Mouse (Mus musculus) ES-E14 (cell line): ENCODE results near the gene Wbp2nl. TPM values are rescaled to one million over a fixed set of nuclear protein-coding genes. Genes with fewer than 3 reads are reported as not detected.

Experiments
- DNase-seq: peaks from one replicate; pipeline ENCODE4 v3.0.0-alpha.2; 2013; ENCODE audit warnings: low read depth, low spot score
- H3K27ac ChIP-seq: 2 replicates; pipeline ENCODE4 v1.5.1; 2012; ENCODE audit warnings: low read depth, mild to moderate bottlenecking, low read length, moderate library complexity, mixed read lengths; ENCODE audit not compliant: poor library complexity, insufficient read depth, severe bottlenecking
- H3K36me3 ChIP-seq: 2 replicates; pipeline ENCODE4 v1.6.1; 2012; ENCODE audit warnings: mild to moderate bottlenecking, low read length, moderate library complexity, mixed read lengths; ENCODE audit not compliant: control insufficient read depth, poor library complexity, insufficient read depth, severe bottlenecking
- H3K4me1 ChIP-seq, 2 experiments: fragments of 150-350 bp in 1 of 2; sonication (generic) in 1 of 2; 2 replicates each; pipeline ENCODE4 v1.6.1; 2012; ENCODE audit warnings: low read length in 2 of 2, mild to moderate bottlenecking in 1 of 2, mixed read lengths in 1 of 2; ENCODE audit not compliant: control insufficient read depth in 2 of 2, insufficient read depth in 2 of 2, poor library complexity in 1 of 2
- H3K4me3 ChIP-seq, 2 experiments: fragments of 150-350 bp in 1 of 2; sonication (generic) in 1 of 2; 2 replicates each; pipeline ENCODE4 v1.5.1; 2012; ENCODE audit warnings: low read length in 2 of 2, low read depth in 1 of 2, mild to moderate bottlenecking in 1 of 2, mixed read lengths in 1 of 2; ENCODE audit not compliant: insufficient read depth in 1 of 2, poor library complexity in 1 of 2, severe bottlenecking in 1 of 2
- H3K9ac ChIP-seq: 2 replicates; pipeline ENCODE4 v1.6.1; 2012; ENCODE audit warnings: low read depth, mild to moderate bottlenecking, low read length, mixed read lengths; ENCODE audit not compliant: poor library complexity, insufficient read depth, severe bottlenecking
- H3K9me3 ChIP-seq: fragments of 150-350 bp; sonication (generic); 2 replicates; pipeline ENCODE4 v1.6.1; 2012; ENCODE audit warnings: low read depth, mild to moderate bottlenecking, low read length; ENCODE audit not compliant: control insufficient read depth, insufficient read depth
- CHD2 ChIP-seq: IDR thresholded peaks from 2 replicates; pipeline ENCODE4 v1.6.1; 2014; ENCODE audit warnings: mild to moderate bottlenecking, low read depth, low read length, inconsistent platforms
- HCFC1 ChIP-seq: IDR thresholded peaks from 2 replicates; pipeline ENCODE4 v1.6.1; 2012; ENCODE audit warnings: low read length, inconsistent platforms, borderline replicate concordance; ENCODE audit not compliant: insufficient read depth
- MAFK ChIP-seq: IDR thresholded peaks from 2 replicates; pipeline ENCODE4 v1.6.1; 2014; ENCODE audit warnings: mild to moderate bottlenecking, low read depth, low read length, inconsistent platforms; ENCODE audit not compliant: insufficient read depth
- ZC3H11A ChIP-seq: IDR thresholded peaks from 2 replicates; pipeline ENCODE4 v1.6.1; 2012; ENCODE audit warnings: low read depth, mild to moderate bottlenecking, inconsistent platforms, low read length, borderline replicate concordance
- ZNF384 ChIP-seq: IDR thresholded peaks from 2 replicates; pipeline ENCODE4 v1.6.1; 2012; ENCODE audit warnings: low read depth, low read length, inconsistent platforms
- in situ Hi-C, 2 experiments: fragments of 600-800 bp; cut with MboI; formaldehyde crosslinking; loops; one replicate each; pipeline ENCODE4 v1.15.1; 2025; ENCODE audit warnings: low sequenced_read_pairs in 2 of 2, inconsistent platforms in 1 of 2; ENCODE audit not compliant: unreplicated experiment in 2 of 2
- total RNA-seq: library from RNA; depleted of rRNA; stranded (reverse); fragments of 300-350 nt; gene quantifications from 2 replicates; pipeline ENCODE4 v1.2.3, GENCODE M21; 2012; rRNA removed

Wbp2nl gene
- total RNA-seq, result 2.0 and 2.1 TPM in 2 replicates

DNA sequence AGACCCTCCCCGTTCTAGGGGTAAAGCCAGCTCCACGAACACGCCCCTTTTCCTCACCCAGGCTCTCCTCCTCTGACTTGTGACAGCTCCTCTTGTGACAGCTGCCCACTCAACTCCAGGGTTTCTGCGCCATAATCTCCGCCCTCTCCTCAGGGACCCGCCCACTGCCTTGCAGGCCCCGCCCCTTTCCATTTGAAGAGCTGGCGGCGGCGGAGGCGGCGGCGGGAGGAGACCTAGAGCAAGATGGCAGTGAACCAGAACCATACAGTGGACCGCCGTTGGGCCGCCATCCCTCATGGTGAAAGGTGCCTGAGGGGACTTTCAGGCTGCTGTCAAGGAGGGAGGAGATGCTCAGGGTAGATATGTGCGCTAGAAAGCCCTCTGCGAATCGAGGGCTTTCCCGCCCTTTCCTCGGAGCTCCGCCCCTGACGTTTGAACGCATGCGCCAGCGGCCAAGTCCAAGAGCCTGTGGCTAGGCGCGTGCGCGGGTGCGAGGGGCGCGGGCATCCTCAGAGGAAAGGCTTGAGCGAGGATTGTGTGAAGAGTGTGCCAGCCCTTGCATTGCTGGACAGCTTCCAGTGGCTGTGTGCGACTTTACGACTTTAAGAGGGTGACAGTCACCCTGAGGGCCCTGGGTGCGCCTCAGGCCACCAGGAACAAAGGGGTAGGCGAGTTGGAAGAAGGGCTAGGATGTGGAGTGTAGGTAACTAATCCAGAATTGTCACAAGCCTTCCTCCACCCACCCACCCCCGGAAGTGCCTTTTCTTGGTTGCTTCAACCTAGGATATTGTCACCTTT lies at the start of gene Wbp2nl:
Gene Wbp2nl (plus strand): TSS at position 191 of the 798 bp plus-strand sequence.
- peak; percentile 58 for DNase-seq
- H3K4me3 ChIP-seq, result peak within 1 kb of the TSS; percentile 69 to 77
- TF ChIP-seq CHD2 (no peak), ZC3H11A (no peak), HCFC1 (no peak), ZNF384 (no peak), MAFK (no peak)
- peaks cover 0 to 7% of the 10 kb centered on the region in 2 experiments; a peak in 1 of 4 replicates for H3K4me1 ChIP-seq
- no peak within 1 kb of the TSS for H3K27ac ChIP-seq
- H3K9ac ChIP-seq, result peak within 1 kb of the TSS; percentile 69
- no peaks in the 10 kb centered on the region for H3K9me3 ChIP-seq
- no peaks in the 10 kb centered on the region for H3K36me3 ChIP-seq
- in situ Hi-C loops, result loop anchor here in 1 of 2 experiments (25.0 kb wide), 1 partner anchor 763 kb away; no protein-coding TSS in a partner anchor

- in situ Hi-C loops, result no loop called here
- no peak overlapping the region for H3K27ac ChIP-seq
- no peaks in the 10 kb centered on the region for H3K9me3 ChIP-seq
- no peak overlapping the region for H3K9ac ChIP-seq
- H3K4me3 ChIP-seq, result no peak overlapping the region
- DNase-seq, result no peak
- H3K36me3 ChIP-seq, result no peaks in the 10 kb centered on the region
- TF ChIP-seq ZNF384, result no peak
- TF ChIP-seq ZC3H11A, result peak; percentile 57; the same call in 1 of the 2 replicates
- TF ChIP-seq MAFK, result no peak
- peaks cover 18 to 21% of the 10 kb centered on the region in 2 experiments for H3K4me1 ChIP-seq
Measured at GRCm38 (mm10) chr15:82251579-82251978, 47.2 kb upstream of the Wbp2nl start.

- Histone ChIP-seq H3K36me3 (no peaks in the 10 kb centered on the region), H3K4me1 (peaks cover 20 to 24% of the 10 kb centered on the region in 2 experiments), H3K27ac (no peak within 1 kb of the TSS), H3K9ac (no peak within 1 kb of the TSS), H3K9me3 (no peaks in the 10 kb centered on the region), H3K4me3 (no peak within 1 kb of the TSS)
- DNase-seq, result no peak
- no peak for TF ChIP-seq HCFC1
- no peak for TF ChIP-seq MAFK
- TF ChIP-seq ZC3H11A, result no peak
- TF ChIP-seq ZNF384, result no peak
- no peak for TF ChIP-seq CHD2
- in situ Hi-C loops, result no loop called here
Measured at GRCm38 (mm10) chr15:82252097-82252496, 46.7 kb upstream of the Wbp2nl start, which contains the start of gene 1500009C09Rik. Gene 1500009C09Rik (plus strand): TSS chr15:82252397.

DNA sequence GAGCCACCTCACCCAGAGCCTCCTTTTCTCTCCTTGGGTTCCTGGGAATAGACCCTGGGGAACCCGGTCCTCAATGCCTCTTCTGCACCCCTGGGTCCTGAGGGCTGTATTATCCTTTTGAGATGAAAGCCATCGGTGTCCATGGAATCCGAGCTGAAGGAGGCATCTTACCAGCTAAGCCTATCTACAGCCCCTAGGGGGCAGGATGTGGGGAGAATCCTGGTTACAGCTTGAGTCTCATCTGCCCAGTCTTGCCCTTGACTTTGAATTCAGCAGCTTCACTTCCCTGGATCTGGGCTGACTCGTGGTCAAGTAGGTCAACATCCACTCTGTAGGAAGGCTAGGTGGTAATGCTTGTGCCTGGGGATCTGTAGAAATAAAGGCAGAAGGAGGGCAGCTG lies 43.5 kb upstream of the Wbp2nl start:
- no peak overlapping the region for H3K27ac ChIP-seq
- H3K9ac ChIP-seq, result no peak overlapping the region
- H3K9me3 ChIP-seq, result no peaks in the 10 kb centered on the region
- DNase-seq, result no peak
- TF ChIP-seq CHD2 (no peak), ZNF384 (no peak), ZC3H11A (no peak), HCFC1 (no peak), MAFK (no peak)
- peaks cover 14 to 26% of the 10 kb centered on the region in 2 experiments for H3K4me1 ChIP-seq
- in situ Hi-C loops, result no loop called here
- H3K36me3 ChIP-seq, result no peaks in the 10 kb centered on the region
- no peak overlapping the region for H3K4me3 ChIP-seq

DNA sequence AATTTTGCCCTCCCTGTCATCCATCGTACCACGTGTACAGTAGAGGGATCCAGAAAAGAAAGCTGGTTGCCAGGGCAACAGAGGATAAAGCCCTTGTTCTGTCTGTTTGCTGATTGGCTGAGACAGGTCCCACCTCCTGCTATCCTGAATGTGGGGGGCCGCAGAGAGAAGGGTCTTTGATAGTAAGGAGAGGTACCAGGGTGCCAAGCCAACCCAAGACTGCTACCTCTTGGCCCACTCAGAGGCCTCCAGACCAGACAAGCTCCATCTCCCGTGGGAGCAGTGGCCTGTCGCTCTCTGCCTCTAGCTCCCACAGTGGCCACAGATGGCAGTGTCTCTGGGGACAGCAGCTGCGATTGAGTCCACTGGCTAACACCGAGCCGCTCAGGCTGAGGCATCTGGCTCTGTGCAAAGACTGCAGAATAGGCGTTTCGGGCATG lies 42.8 kb upstream of the Wbp2nl start:
- Histone ChIP-seq H3K36me3 (no peaks in the 10 kb centered on the region), H3K4me1 (peaks cover 14 to 26% of the 10 kb centered on the region in 2 experiments), H3K27ac (no peak overlapping the region), H3K4me3 (peak overlapping the region in 1 of 2 experiments; percentile 37; a peak in 2 of 4 replicates), H3K9ac (no peak overlapping the region), H3K9me3 (no peaks in the 10 kb centered on the region)
- in situ Hi-C loops, result no loop called here
- DNase-seq, result no peak
- TF ChIP-seq HCFC1 (no peak), ZNF384 (no peak)
